Mouse (Mus musculus) erythroblast, adult 5-6 weeks (primary cell): Measurements from ENCODE around the gene St3gal4. TPM values are rescaled to one million over a fixed set of nuclear protein-coding genes. Genes with fewer than 3 reads are reported as not detected.
A peak's percentile ranks its signal among the peaks of the same experiment; 100 is the strongest.
"Not testable (repeated sequence)": the region's sequence is repeated elsewhere in the genome, so short reads cannot be mapped to it uniquely, and the experiment has no call there.

ENCODE experiments used
- ATAC-seq: replicated peaks from 2 replicates; pipeline ENCODE4 v1.8.0; 2016; ENCODE audit warnings: moderate number of reproducible peaks, mild to moderate bottlenecking, moderate TSS enrichment, inconsistent platforms; ENCODE audit not compliant: poor library complexity, low FRiP score, severe bottlenecking
- total RNA-seq, 2 experiments: library from RNA; stranded (forward) in 1 of 2; stranded (reverse) in 1 of 2; fragments of 150-400 nt in 1 of 2; fragments of 200-764, 138-1000 nt in 1 of 2; gene quantifications; 2 replicates each; pipeline versions ENCODE4 v1.2.3 to v1.2.4; 2015 to 2017; ENCODE audit warnings: low replicate concordance in 2 of 2

St3gal4 gene
- total RNA-seq (2015; ENCODE audit: low replicate concordance) (8.6 and 18.6 TPM in 2 replicates), total RNA-seq (2017; ENCODE audit: low replicate concordance) (10.1 and 33.9 TPM in 2 replicates)

GRCm38 (mm10) chr9:35119168-35119567 is at the start of gene St3gal4:
TSS of gene St3gal4 (minus strand) at chr9:35119268.
- no peak for ATAC-seq

- no peak for ATAC-seq
These were observed 47.9 kb upstream of the St3gal4 start for GRCm38 (mm10) chr9:35166798-35167635.

GRCm38 (mm10) chr9:35166144-35166797 is 47.2 kb upstream of the St3gal4 start:
- ATAC-seq: peak; percentile 67

- no peak for ATAC-seq
These were observed 45.2 kb upstream of the St3gal4 start for GRCm38 (mm10) chr9:35164142-35164874.

GRCm38 (mm10) chr9:35163011-35163690 is 44.1 kb upstream of the St3gal4 start:
- ATAC-seq: no peak

- ATAC-seq: no peak
These were observed 42.7 kb upstream of the St3gal4 start for GRCm38 (mm10) chr9:35161721-35162120.

GRCm38 (mm10) chr9:35160662-35161061 is 41.6 kb upstream of the St3gal4 start:
- ATAC-seq: no peak

- no peak for ATAC-seq
These were observed 39.4 kb upstream of the St3gal4 start for GRCm38 (mm10) chr9:35158477-35158876.

- ATAC-seq: no peak
These were observed 37.8 kb upstream of the St3gal4 start for GRCm38 (mm10) chr9:35156862-35157261.

- no peak for ATAC-seq
These were observed 37.1 kb upstream of the St3gal4 start for GRCm38 (mm10) chr9:35156002-35156710.

GRCm38 (mm10) chr9:35152923-35153322 is 33.9 kb upstream of the St3gal4 start:
- no peak for ATAC-seq

GRCm38 (mm10) chr9:35148822-35149221 is 29.8 kb upstream of the St3gal4 start:
- ATAC-seq: not testable (repeated sequence)

GRCm38 (mm10) chr9:35147261-35147660 is 28.2 kb upstream of the St3gal4 start:
- not testable (repeated sequence) for ATAC-seq

- ATAC-seq: no peak
These were observed 26.8 kb upstream of the St3gal4 start for GRCm38 (mm10) chr9:35145829-35146228.

GRCm38 (mm10) chr9:35145118-35145517 is 26.1 kb upstream of the St3gal4 start:
- no peak for ATAC-seq

GRCm38 (mm10) chr9:35142221-35142620 is 23.2 kb upstream of the St3gal4 start:
- ATAC-seq: no peak

GRCm38 (mm10) chr9:35139231-35139744 is 20.2 kb upstream of the St3gal4 start:
- no peak for ATAC-seq

GRCm38 (mm10) chr9:35138029-35138428 is 19.0 kb upstream of the St3gal4 start:
- no peak for ATAC-seq

GRCm38 (mm10) chr9:35135575-35135974 is 16.5 kb upstream of the St3gal4 start:
- ATAC-seq: no peak
